Mouse (Mus musculus) C2C12 (cell line): ENCODE measurements at regions not wholly inside any gene's neighbourhood (a gene's known extent, or its start where the extent isn't known, plus 50 kb on each side); places are given as distances from the start of the nearest gene placed in this dataset.

Experiments
- CEBPB ChIP-seq: IDR thresholded peaks from one replicate; pipeline ENCODE4 v1.6.1; 2011; ENCODE audit warnings: low read depth, mild to moderate bottlenecking, control low read depth, moderate library complexity
- CTCF ChIP-seq: IDR thresholded peaks from one replicate; pipeline ENCODE4 v1.5.1; 2011; ENCODE audit not compliant: control insufficient read depth, insufficient read depth, insufficient read length
- MAX ChIP-seq: IDR thresholded peaks from one replicate; pipeline ENCODE4 v1.6.1; 2011; ENCODE audit warnings: mild to moderate bottlenecking, control low read depth
- MYOD1 ChIP-seq: IDR thresholded peaks from one replicate; pipeline ENCODE4 v1.6.1; 2011; ENCODE audit warnings: low read depth; ENCODE audit not compliant: control insufficient read depth, insufficient read length
- MYOG ChIP-seq: IDR thresholded peaks from one replicate; pipeline ENCODE4 v1.6.1; 2011; ENCODE audit not compliant: control insufficient read depth, insufficient read length; ENCODE audit errors: extremely low read depth
- USF1 ChIP-seq: IDR thresholded peaks from one replicate; pipeline ENCODE4 v1.6.1; 2011; ENCODE audit warnings: low read depth, mild to moderate bottlenecking, control low read depth, moderate library complexity

GRCm38 (mm10) chr17:88317806-88318205 is 122.7 kb upstream of the Foxn2 start:
- TF ChIP-seq CTCF = no peak
- no peak for TF ChIP-seq MYOG
- no peak for TF ChIP-seq MAX
- no peak for TF ChIP-seq CEBPB
- TF ChIP-seq MYOD1 = no peak
- TF ChIP-seq USF1 = no peak
